Mouse (Mus musculus) heart, embryonic 14.5 days (tissue): ENCODE measurements around the gene Mgat1. TPM values are rescaled to one million over a fixed set of nuclear protein-coding genes. Genes with fewer than 3 reads are reported as not detected.

Experiments used
- ATAC-seq: fragments of 200-750 bp; cut with Nextera tagmentation; 2 replicates; pipeline ENCODE4 v1.8.0; 2017; ENCODE audit warnings: low read depth, moderate TSS enrichment; ENCODE audit not compliant: insufficient number of reproducible peaks, insufficient read depth, low FRiP score
- H3K27ac ChIP-seq, 2 experiments: fragments of 200-500 bp in 1 of 2; fragments of 300-500 bp in 1 of 2; sonication (generic) in 1 of 2; replicated peaks in 1 of 2; 2 replicates each; pipeline ENCODE4 v1.5.1; 2012 to 2014; ENCODE audit warnings: low read depth in 2 of 2, low read length in 2 of 2, control low read depth in 1 of 2, mild to moderate bottlenecking in 1 of 2, mixed read lengths in 1 of 2; ENCODE audit not compliant: control insufficient read depth in 1 of 2, insufficient read depth in 1 of 2
- H3K27me3 ChIP-seq: fragments of 300-500 bp; sonication (generic); 2 replicates; pipeline ENCODE4 v1.6.1; 2014; ENCODE audit warnings: mild to moderate bottlenecking, low read length, control low read depth; ENCODE audit not compliant: control insufficient read depth, insufficient read depth
- H3K36me3 ChIP-seq: fragments of 300-500 bp; sonication (generic); 2 replicates; pipeline ENCODE4 v1.6.1; 2014; ENCODE audit warnings: mild to moderate bottlenecking, control low read depth, low read length, mixed read lengths; ENCODE audit not compliant: control insufficient read depth, insufficient read depth
- H3K4me1 ChIP-seq, 2 experiments: fragments of 200-500 bp in 1 of 2; fragments of 300-500 bp in 1 of 2; sonication (generic) in 1 of 2; 2 replicates each; pipeline ENCODE4 v1.6.1; 2012 to 2014; ENCODE audit warnings: low read length in 2 of 2, control low read depth in 1 of 2, mixed read lengths in 1 of 2; ENCODE audit not compliant: control insufficient read depth in 2 of 2, insufficient read depth in 2 of 2
- H3K4me2 ChIP-seq: fragments of 300-500 bp; sonication (generic); 2 replicates; pipeline ENCODE4 v1.6.1; 2014; ENCODE audit warnings: mild to moderate bottlenecking, low read length
- H3K4me3 ChIP-seq, 2 experiments: fragments of 200-500 bp in 1 of 2; fragments of 300-500 bp in 1 of 2; sonication (generic) in 1 of 2; 2 replicates each; pipeline ENCODE4 v1.5.1; 2012 to 2014; ENCODE audit warnings: low read length in 2 of 2, mild to moderate bottlenecking in 2 of 2, control low read depth in 1 of 2, low read depth in 1 of 2, moderate library complexity in 1 of 2; ENCODE audit not compliant: control insufficient read depth in 1 of 2, insufficient read depth in 1 of 2
- H3K9ac ChIP-seq: fragments of 300-500 bp; sonication (generic); 2 replicates; pipeline ENCODE4 v1.6.1; 2014; ENCODE audit warnings: mild to moderate bottlenecking, low read length
- H3K9me3 ChIP-seq: fragments of 300-500 bp; sonication (generic); 2 replicates; pipeline ENCODE4 v1.6.1; 2016; ENCODE audit warnings: low read length, control low read depth; ENCODE audit not compliant: control insufficient read depth
- WGBS: fragments of 180-500 bp; shearing (Covaris S2); extraction: QIAGEN DNeasy Blood & Tissue Kit; methylation state at CpG from one replicate; pipeline ENCODE4 v1.1.7; 2014; 5-methylcytosine and 5-hydroxymethylcytosine counted together
- polyA plus RNA-seq: library from polyadenylated mRNA; unstranded; fragments of >200 nt; fragmentation: Nextera tagmentation; extraction: Ambion mirVana; gene quantifications from 2 replicates; pipeline ENCODE4 v1.2.1, GENCODE M21; 2014

Gene Mgat1
- polyA plus RNA-seq, 1 experiment from 2014 or later, result 43.5 TPM

DNA sequence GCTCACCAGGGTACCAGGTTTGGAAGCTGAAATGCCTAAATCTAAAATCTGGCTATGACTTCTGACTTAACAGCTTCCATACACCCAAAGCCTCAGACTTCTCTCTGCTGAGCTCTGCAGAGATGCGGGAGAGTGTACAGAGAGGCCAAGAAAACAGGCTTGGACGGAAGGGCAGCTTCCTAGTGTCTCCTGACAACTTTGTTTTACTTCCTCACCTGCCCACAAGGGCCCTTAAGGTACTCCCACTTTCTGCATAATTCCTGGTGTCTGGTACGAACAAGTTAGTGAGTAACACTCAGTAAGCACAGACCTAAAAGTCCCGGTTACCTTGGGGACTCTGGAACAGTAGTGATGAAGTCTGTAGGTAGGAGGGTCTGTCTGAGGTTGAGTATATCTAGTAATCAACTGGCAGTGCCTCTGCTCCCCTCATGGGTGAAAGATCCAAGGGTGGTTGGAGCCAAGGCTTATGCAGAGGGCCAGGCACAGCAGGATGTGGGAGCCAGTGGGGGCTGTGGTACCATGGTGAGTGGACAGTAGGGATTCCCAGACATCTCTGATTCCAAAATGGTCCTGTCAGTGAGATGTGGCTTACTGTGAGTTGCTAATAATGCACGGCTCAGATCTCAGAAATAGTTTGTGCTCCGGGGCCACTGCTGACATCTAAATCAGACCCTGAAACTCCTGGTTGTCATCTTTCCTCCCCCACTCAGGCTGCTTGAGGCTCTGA, 5.1 kb downstream of the Mgat1 start:
- Histone ChIP-seq H3K4me1 (peaks cover 23 to 50% of the 10 kb centered on the region in 2 experiments), H3K27ac (peak overlapping the region in 1 of 2 experiments; percentile 92; a peak in 2 of 4 replicates), H3K36me3 (peaks cover 21% of the 10 kb centered on the region), H3K9me3 (no peaks in the 10 kb centered on the region), H3K27me3 (no peaks in the 10 kb centered on the region), H3K4me3 (no peak overlapping the region), H3K4me2 (peak overlapping the region; percentile 87), H3K9ac (peak overlapping the region; percentile 91; the same call in 1 of the 2 replicates)
- 71% methylated on average over 6 of the region's 6 CpGs for WGBS
- ATAC-seq, result no peak

DNA sequence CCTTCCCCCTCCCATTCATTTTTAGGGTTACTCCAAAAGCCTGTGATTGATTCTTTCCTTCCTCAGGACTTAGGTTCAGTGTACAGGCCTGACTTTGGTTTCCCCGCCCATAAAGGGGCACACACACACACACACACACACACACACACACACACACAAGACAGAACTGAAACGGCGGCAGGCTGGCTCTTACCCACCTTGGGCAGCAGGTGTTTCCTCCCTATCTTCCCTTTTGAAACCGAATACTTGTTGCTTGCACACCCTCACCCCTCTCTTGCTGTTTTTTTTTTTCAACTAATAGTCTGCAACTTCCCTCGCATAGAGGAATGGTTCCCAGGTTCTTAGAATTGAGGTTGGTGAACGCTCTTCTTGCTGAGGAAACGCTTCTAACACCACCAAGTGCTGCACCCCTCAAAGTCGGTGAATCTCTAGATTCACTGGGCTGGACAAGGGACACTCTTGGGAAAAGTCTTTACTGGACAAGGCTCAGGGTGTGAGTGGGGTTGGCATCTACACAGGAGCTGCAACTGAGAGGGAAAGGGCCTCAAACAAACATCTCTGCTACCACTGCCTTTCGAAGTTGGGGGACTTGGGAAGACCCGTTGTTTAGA, 5.9 kb downstream of the Mgat1 start:
- Histone ChIP-seq H3K4me1 (peaks cover 23 to 45% of the 10 kb centered on the region in 2 experiments), H3K9me3 (no peaks in the 10 kb centered on the region), H3K36me3 (peaks cover 29% of the 10 kb centered on the region), H3K4me2 (peak overlapping the region; percentile 87), H3K27ac (peak overlapping the region; percentile 90 to 92), H3K4me3 (peak overlapping the region; percentile 80 to 81), H3K27me3 (no peaks in the 10 kb centered on the region), H3K9ac (peak overlapping the region; percentile 91)
- no peak for ATAC-seq
- 26% methylated on average over 10 of the region's 10 CpGs for WGBS

DNA sequence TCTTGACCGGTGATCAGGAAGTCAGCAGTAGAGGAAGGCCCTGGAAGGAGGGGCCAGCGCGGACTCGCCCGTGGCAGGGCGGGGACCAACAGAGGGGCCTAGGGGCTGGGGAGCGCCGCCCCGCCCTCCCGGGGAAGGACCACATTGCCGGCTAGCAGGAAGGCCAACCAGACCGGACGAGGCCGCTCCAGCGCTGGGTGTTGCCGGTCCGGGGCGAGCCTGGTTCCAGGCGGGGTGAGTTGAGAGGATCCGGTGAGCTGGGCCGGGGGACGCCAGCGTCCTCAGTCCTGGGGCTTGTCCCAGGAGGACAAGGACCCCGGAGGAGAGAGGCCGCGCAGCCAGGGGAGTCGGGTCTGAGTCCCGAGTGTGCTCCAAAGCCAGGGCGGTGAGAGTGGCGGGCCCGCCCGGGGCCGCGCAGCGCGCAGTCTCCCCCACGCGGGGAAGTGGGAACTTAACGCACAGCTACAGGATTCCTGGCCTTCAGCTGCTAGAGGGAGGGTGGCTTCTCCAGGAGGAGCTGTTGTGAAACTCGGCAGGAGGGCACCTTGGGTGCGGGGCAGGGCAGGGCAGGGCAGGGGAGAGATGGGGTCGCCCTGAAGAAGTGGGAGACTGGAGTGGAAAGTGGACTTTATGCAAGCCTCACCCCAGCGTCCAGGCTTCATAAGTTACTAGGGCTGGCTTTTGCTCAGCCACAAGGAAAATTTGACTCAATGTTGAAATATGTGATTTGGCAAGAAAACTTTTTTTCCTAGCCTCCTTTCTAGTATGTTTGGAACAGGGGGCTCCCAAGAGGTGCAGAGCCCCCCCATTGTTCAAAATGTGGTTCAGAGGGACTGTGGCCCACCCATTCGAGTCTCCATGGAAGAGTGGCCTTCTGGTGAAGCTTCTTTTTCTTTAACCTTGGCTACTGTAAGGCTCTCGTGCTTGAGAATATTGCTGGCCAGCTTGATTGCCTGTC, 6.7 kb downstream of the Mgat1 start:
- H3K9ac ChIP-seq, result peak overlapping the region; percentile 91
- ATAC-seq, result peak; percentile 91
- H3K27ac ChIP-seq, result peak overlapping the region; percentile 90 to 92
- H3K27me3 ChIP-seq, result no peaks in the 10 kb centered on the region
- peak overlapping the region; percentile 80 to 81 for H3K4me3 ChIP-seq
- H3K4me1 ChIP-seq, result peaks cover 16 to 37% of the 10 kb centered on the region in 2 experiments
- H3K9me3 ChIP-seq, result no peaks in the 10 kb centered on the region
- H3K4me2 ChIP-seq, result peak overlapping the region; percentile 87
- 1% methylated on average over 40 of the region's 45 CpGs for WGBS
- peaks cover 36% of the 10 kb centered on the region for H3K36me3 ChIP-seq

DNA sequence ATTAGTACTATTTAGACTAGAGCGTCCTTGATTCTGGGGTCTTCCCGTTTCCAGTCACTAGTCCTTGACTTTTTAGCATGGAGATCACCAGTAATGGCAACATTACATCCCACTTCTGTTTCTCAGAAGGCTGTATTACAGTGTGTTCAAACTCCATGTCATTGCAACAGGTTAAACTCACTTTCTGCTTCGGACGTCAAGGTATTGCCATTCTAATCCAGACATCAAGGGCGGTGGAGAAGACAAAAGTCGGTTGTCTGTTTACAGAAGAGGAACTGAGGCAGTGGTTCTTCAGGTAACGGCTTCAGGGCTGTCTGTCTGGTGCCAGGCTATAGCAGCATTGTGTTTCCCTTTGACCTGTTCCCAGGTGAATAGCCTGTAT, 7.4 kb downstream of the Mgat1 start:
- Histone ChIP-seq H3K27ac (no peak overlapping the region; a peak in 1 of 4 replicates), H3K4me1 (peaks cover 15 to 33% of the 10 kb centered on the region in 2 experiments), H3K9me3 (no peaks in the 10 kb centered on the region), H3K4me3 (peak overlapping the region; percentile 80 to 81; a peak in 3 of 4 replicates), H3K36me3 (peaks cover 43% of the 10 kb centered on the region), H3K27me3 (no peaks in the 10 kb centered on the region), H3K9ac (peak overlapping the region; percentile 91), H3K4me2 (peak overlapping the region; percentile 87)
- 64% methylated on average over 7 of the region's 7 CpGs for WGBS
- no peak for ATAC-seq

DNA sequence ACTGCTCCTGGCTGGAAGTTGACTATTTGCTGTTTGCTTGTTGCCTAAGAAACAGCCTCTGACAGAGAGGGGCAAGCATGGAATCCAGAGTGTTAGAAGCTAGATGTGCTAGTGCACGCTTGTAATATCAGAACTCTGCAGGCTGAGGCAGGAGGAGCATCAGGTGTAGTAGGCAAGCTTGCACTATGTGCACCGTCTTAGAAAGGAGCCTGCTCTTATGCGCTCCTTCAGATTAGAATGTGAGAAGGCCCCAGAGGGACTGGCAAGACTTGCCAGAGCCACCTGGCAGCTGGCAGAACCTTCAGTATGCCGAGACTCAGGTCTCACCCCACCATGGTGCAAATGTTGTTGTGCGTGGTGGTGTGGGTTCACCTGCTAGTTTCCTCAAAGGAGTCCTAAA, 8.1 kb downstream of the Mgat1 start:
- Histone ChIP-seq H3K27me3 (no peaks in the 10 kb centered on the region), H3K4me3 (peak overlapping the region in 1 of 2 experiments; percentile 81; a peak in 1 of 4 replicates), H3K4me1 (peaks cover 15 to 33% of the 10 kb centered on the region in 2 experiments), H3K9ac (0 out of 2 replicates have a peak overlapping the region, but pooled peaks have one; percentile 41), H3K4me2 (peak overlapping the region; percentile 87), H3K36me3 (peaks cover 47% of the 10 kb centered on the region), H3K9me3 (no peaks in the 10 kb centered on the region), H3K27ac (no peak overlapping the region)
- ATAC-seq, result no peak
- WGBS, result 88% methylated on average over 5 of the region's 5 CpGs

DNA sequence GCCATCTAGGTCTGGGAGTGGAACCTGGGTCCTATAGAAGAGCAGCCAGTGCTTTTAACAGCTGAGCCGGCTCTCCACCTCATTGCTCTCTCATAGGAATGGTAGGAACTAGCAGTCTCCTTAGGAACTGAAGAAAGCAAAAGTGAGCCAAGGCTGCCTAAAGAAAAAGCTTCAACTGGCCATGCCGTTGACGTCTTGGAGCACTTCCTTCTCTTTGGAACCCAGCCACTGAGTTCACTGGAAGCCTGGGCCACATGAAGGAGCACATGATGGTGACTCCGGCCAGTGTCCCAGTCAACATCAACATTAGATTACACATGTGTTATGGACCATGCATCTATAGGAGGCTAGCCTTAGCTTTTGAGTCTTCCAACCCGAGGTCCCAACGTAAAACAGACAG, 9.0 kb downstream of the Mgat1 start:
- H3K27ac ChIP-seq, result no peak overlapping the region
- H3K9ac ChIP-seq, result no peak overlapping the region
- peaks cover 15 to 33% of the 10 kb centered on the region in 2 experiments for H3K4me1 ChIP-seq
- 85% methylated on average over 6 of the region's 6 CpGs for WGBS
- peak overlapping the region; percentile 87; the same call in 1 of the 2 replicates for H3K4me2 ChIP-seq
- H3K27me3 ChIP-seq, result no peaks in the 10 kb centered on the region
- H3K36me3 ChIP-seq, result peaks cover 55% of the 10 kb centered on the region
- no peak for ATAC-seq
- no peaks in the 10 kb centered on the region for H3K9me3 ChIP-seq
- no peak overlapping the region for H3K4me3 ChIP-seq

DNA sequence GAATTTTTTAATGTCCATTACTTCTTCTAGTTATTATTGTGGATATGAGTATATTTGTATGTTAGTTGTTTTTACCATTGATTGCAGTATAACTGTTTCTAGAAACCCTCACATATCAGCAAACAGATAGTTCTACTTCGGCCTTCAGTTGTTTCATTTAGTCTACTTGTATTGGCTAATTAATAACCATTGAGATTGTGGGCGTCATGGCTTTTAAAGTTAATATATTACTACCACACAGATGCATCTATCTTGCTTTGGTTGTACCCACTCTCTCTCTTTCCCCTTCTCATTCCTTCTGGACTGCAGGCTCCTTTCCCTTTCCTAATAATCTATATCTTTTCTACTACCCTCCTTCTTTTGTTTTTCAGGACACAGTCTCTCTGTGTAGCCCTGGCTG, 15.3 kb downstream of the Mgat1 start:
- Histone ChIP-seq H3K27me3 (no peaks in the 10 kb centered on the region), H3K9ac (no peak overlapping the region), H3K4me3 (no peak overlapping the region), H3K4me2 (no peak overlapping the region), H3K36me3 (peaks cover 87% of the 10 kb centered on the region), H3K9me3 (no peaks in the 10 kb centered on the region), H3K4me1 (peaks cover 0 to 12% of the 10 kb centered on the region in 2 experiments; a peak in 2 of 4 replicates), H3K27ac (no peak overlapping the region)
- WGBS, result 91% methylated on average over 2 of the region's 2 CpGs
- ATAC-seq, result no peak
